Mouse (Mus musculus) forelimb bud, embryonic 11.5 days (tissue): Measurements from ENCODE around the gene Fip1l1.

ENCODE experiments used
- DNase-seq: peaks from one replicate; pipeline ENCODE4 v3.0.0-alpha.2; 2012; ENCODE audit warnings: low read depth, low spot score

The Fip1l1 gene

GRCm38 (mm10) chr5:74613491-74614151 is 78.4 kb downstream of the Fip1l1 start:
- DNase-seq = no peak

- no peak for DNase-seq
Measured at GRCm38 (mm10) chr5:74617816-74618572, 82.7 kb downstream of the Fip1l1 start.

- no peak for DNase-seq
Measured at GRCm38 (mm10) chr5:74618573-74619059, 83.4 kb downstream of the Fip1l1 start.

GRCm38 (mm10) chr5:74621691-74622470 is 86.6 kb downstream of the Fip1l1 start:
- peak; percentile 74 for DNase-seq

- no peak for DNase-seq
Measured at GRCm38 (mm10) chr5:74623316-74624000, 88.2 kb downstream of the Fip1l1 start.

- DNase-seq = no peak
Measured at GRCm38 (mm10) chr5:74624385-74624784, 89.1 kb downstream of the Fip1l1 start.

GRCm38 (mm10) chr5:74628001-74628400 is 92.8 kb downstream of the Fip1l1 start:
- DNase-seq = no peak

GRCm38 (mm10) chr5:74632369-74633114 is 97.3 kb downstream of the Fip1l1 start:
- no peak for DNase-seq

GRCm38 (mm10) chr5:74633453-74633852 is 98.2 kb downstream of the Fip1l1 start:
- DNase-seq = no peak

GRCm38 (mm10) chr5:74634391-74634790 is 99.1 kb downstream of the Fip1l1 start:
- no peak for DNase-seq

- DNase-seq = no peak
Measured at GRCm38 (mm10) chr5:74639516-74639915, 104.3 kb downstream of the Fip1l1 start.

GRCm38 (mm10) chr5:74640504-74640903 is 105.3 kb downstream of the Fip1l1 start:
- no peak for DNase-seq

GRCm38 (mm10) chr5:74641000-74641399 is 105.8 kb downstream of the Fip1l1 start:
- DNase-seq = no peak

- no peak for DNase-seq
Measured at GRCm38 (mm10) chr5:74642291-74642690, 107.0 kb downstream of the Fip1l1 start.

GRCm38 (mm10) chr5:74647584-74647984 is 112.3 kb downstream of the Fip1l1 start:
- DNase-seq = no peak

GRCm38 (mm10) chr5:74648216-74648615 is 113.0 kb downstream of the Fip1l1 start:
- no peak for DNase-seq
